Mouse (Mus musculus) adrenal gland, adult 10 weeks (tissue): Measurements from ENCODE around the gene Arhgef3. TPM values are rescaled to one million over a fixed set of nuclear protein-coding genes. Genes with fewer than 3 reads are reported as not detected.

ENCODE experiments used
- polyA plus RNA-seq: library from polyadenylated mRNA; stranded (reverse); fragments of 350-450 nt; fragmentation: Illumina TruSeq; extraction: RNeasy Lipid Tissue Mini Kit (QIAGEN cat#74804); gene quantifications from one replicate; pipeline ENCODE4 v1.2.3, GENCODE M21; 2014; ENCODE audit warnings: low read depth, low replicate concordance

The Arhgef3 gene
- polyA plus RNA-seq, result 79.2 TPM

DNA sequence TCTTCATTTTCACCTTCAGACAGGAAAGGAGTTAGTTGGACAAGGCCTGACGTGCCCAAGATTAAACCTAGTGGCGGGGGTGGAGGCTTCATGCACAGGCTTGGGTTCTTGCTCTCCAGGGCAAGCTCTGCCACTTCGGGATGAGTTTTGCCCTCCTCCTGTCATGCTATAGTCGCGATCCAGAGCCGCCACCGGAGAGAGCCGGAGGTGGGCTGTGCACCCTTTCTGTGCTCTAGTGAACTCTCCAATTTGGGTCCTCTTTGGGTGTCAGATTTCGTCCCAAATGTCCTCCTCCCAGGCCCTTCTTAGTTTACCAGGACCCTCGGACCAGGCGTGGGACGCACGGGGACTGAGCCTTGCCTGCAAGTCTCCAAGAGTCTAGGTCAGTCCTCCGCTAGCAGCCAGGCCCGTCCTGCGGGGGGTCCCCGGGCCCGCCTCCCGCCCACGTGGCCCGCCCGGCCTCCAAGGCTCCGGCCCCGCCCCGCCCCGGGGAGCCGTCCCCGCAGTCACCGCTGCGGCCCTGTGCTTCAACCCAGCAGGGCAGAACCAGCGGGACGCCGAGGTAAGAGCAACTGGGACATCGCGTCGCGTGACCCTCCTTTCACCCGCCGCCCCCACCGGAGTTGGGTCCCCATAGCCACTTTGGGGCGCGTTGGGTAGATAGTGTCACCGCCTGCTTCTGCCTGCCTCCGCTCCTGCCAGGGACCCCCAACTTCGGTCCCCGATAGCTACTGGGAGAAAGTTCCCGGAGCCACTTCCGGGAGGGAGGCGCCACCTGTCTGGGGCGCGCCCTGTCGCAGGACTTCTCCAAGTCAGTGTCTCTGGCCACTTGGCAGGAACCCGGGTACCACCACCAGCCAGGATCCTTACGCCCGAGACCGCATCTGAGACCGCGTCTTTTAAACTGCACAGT is at the start of gene Arhgef3:
Gene Arhgef3 (plus strand): TSS at position 538 of the 913 bp plus-strand sequence.

DNA sequence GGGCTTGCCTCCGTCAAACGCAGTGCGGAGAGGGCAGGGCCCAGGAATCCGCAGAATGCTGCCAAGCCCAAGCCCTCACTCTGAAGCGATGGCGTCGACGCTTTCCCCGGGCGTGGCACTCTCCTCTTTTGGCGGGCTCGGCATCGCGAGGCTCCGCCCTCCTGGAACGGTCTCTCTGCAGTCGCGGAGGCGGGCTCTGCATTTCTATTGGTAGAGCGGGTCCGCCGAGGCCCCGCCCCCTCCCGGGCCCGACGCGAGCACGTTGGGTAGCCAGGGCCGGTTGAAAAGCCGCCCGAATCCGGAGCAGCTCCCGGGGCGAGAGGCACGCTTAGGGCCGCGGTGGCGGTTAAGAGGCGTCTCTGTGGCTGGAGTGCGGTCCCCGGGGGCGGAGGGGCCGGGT is 313.9 kb downstream of the Arhgef3 start, which contains the start of gene Fam208a:
Gene Fam208a (plus strand): TSS at position 262 of the 400 bp plus-strand sequence.

Other genes starting within 250 kb of the Arhgef3 start
- 1.4 TPM for gene Asb14, start 220.3 kb upstream of the Arhgef3 start, polyA plus RNA-seq
- gene Appl1, start 143.7 kb upstream of the Arhgef3 start, polyA plus RNA-seq, result 143 TPM
- not detected for gene Hesx1, start 120.5 kb upstream of the Arhgef3 start, polyA plus RNA-seq
- gene Il17rd, start 76.0 kb upstream of the Arhgef3 start, polyA plus RNA-seq, result 3.0 TPM